Mouse (Mus musculus): Measurements from ENCODE around the gene Nxph1.

GRCm38 (mm10) chr6:8970576-8970975 is 22.3 kb downstream of the Nxph1 start:
- no peak for TF ChIP-seq POLR2AphosphoS5 (IDR thresholded peaks at IDR 0.05; ENCODE audit: insufficient replicate concordance, low read depth, low read length)
- TF ChIP-seq CTCF (IDR thresholded peaks at IDR 0.05; ENCODE audit: low read depth, low read length) = no peak
- TF ChIP-seq TAL1 (conservative IDR thresholded peaks at IDR 0.05; ENCODE audit: low read depth, low read length) = no peak

All from G1E (cell line).